Mouse (Mus musculus) kidney, adult 2 months (tissue): ENCODE results near the gene Dnm1.

Experiments
- CTCF ChIP-seq: fragments of 200-500 bp; conservative IDR thresholded peaks from 2 replicates; pipeline ENCODE4 v1.5.1; 2011; ENCODE audit warnings: low read depth, mild to moderate bottlenecking, control low read depth, low read length, moderate library complexity, mixed read lengths; ENCODE audit not compliant: insufficient read depth, insufficient read length
- POLR2A ChIP-seq: fragments of 200-500 bp; IDR thresholded peaks from one replicate; pipeline ENCODE4 v1.6.1; 2011; ENCODE audit warnings: low read depth, low read length, control low read depth

- TF ChIP-seq CTCF (no peak), POLR2A (no peak)
Observed at GRCm38 (mm10) chr2:32390871-32391270, 37.7 kb upstream of the Dnm1 start.
